Mouse (Mus musculus): ENCODE results near the gene Maff.

- TF ChIP-seq CTCF (IDR thresholded peaks at IDR 0.05; ENCODE audit: low read depth) (no peak), EP300 (IDR thresholded peaks at IDR 0.05; ENCODE audit: low read depth) (no peak)
Measured at GRCm38 (mm10) chr15:79406564-79406963, 60.1 kb downstream of the Maff start.
